Mouse (Mus musculus) cerebellum, adult 2 months (tissue): ENCODE data around the gene Cyb5b.

Source experiments
- CTCF ChIP-seq: fragments of 200-500 bp; IDR thresholded peaks from 2 replicates; pipeline ENCODE4 v1.5.1; 2011; ENCODE audit warnings: low read depth, mild to moderate bottlenecking, control low read depth, low read length, moderate library complexity, borderline replicate concordance; ENCODE audit not compliant: insufficient read depth
- POLR2A ChIP-seq: fragments of 200-500 bp; IDR thresholded peaks from 2 replicates; pipeline ENCODE4 v1.6.1; 2011; ENCODE audit warnings: low read length, control low read depth, borderline replicate concordance; ENCODE audit not compliant: insufficient read depth

- TF ChIP-seq CTCF: no peak
- TF ChIP-seq POLR2A: no peak
These were observed 37.2 kb downstream of the Cyb5b start for GRCm38 (mm10) chr8:107187631-107188030.
